Mouse (Mus musculus) frontal cortex, adult (tissue): ENCODE measurements around the gene Agpat2.
A peak's percentile ranks its signal among the peaks of the same experiment; 100 is the strongest.

ENCODE experiments used
- ATAC-seq: cut with Nextera tagmentation; 2 replicates; pipeline ENCODE4 v1.9.2; 2017; ENCODE audit warnings: mild to moderate bottlenecking, moderate library complexity, mixed read lengths; ENCODE audit not compliant: low TSS enrichment

Gene Agpat2

DNA sequence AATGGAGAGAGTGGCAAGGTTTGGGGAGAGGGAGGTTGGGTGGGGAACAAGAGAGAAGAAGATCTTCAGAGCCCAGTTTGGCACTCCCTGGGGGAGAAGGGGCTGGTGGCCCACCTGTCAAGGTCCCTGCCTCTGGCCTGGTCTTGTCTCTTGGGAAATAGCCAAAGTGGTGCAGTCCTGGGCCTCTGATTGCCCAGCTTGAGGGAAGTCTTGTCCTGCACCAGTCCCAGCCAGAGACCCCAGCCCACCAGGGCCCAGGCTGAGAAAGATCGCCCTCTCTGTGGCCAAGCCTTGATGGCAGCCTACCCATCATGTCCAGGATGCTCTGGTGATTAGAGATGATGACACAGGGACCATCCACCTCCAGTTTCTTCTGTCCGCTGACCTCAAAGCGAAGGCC lies 7.3 kb downstream of the Agpat2 start:
- no peak for ATAC-seq

DNA sequence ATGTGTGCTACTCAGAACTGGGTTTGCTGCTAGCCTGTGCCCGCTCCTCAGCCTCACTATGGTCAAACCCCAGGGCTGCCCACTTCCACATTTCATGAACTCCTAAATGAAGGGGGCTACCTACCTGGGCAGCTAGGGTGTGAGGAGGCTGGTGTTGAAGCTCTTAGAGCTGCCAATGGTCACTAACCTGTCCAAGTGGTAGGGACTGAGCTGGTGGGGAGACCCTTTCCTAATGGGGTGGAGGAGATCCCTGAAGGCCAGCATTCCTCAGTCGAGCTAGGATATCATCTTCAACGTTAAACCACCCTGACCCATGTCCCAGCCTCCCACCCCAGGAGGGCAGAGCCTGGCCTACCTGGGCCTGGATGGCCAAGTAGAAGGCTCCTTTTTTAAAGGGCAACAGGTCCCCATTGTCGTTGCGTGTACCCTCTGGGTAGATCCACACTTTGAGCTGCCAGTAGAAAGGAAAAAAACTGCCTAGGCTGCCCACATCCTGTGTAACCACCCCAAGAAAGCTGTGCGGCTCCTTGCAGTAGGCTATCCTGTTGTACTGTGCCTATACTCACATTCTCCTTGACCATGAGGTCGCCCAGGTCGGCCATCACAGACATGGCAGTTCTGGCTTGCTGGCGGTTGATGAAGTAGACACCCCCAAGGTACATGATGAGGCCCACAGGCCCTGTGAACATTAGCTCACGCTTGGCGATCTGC lies 8.3 kb downstream of the Agpat2 start:
- ATAC-seq: no peak

DNA sequence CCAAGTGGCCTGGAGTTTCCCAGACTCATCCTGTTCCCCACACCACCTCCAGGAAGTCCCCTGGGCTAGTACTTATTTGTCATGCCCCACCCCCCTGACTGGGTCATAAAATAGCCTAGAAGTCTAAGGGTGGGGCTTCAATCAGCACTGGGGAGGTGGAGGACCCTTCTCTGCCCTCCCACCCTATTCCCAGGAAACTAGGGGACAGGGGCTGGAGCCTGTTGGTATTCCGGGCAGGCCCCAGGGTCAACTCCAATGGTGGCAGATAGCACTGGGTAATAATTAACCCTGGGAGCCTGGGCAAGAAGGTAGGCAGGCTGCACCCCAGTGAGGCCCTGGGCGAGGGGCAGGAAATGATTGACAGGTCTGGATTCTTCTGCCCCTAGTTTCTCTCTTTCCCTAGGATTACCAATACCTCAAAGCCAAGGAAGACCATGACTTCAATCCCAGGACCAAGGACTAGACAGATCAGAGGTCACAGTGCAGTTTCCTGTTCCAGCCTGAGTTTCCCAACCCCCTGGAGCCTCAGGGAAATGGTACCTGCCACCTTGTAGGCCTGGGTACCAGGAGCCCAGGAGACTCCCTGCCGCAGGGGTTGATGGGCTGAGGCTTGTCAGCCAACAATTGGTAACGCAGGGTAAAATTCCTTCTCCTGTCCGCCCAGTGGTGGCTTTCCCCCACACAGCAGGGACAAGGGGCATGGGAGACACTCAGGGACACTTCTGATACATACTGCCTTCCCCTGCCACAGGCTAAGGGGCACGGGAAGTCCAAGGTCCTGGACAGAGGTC lies 9.1 kb downstream of the Agpat2 start:
- ATAC-seq: no peak

DNA sequence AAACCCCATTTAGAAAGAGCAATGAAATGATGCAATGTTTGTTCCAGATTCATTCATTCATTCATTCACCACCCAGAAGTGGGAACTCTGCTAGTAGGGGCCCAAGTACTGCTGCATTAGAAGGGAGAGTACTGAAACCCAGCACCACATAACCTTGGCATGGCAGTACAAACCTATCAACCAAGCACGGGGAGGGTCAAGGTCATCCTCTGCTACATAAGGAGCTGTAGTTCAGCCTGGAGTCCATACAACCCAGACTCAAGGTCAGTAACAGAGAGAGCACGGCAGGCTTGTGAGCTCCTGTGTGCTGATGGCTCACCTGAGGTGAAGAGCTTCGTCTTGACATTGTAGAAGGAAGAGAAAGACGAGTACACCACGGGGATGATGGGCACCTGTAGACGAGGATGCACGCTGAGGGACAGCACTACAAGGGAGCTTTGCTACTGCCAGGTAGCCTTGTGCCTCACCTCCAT lies 9.7 kb downstream of the Agpat2 start:
- ATAC-seq: no peak

DNA sequence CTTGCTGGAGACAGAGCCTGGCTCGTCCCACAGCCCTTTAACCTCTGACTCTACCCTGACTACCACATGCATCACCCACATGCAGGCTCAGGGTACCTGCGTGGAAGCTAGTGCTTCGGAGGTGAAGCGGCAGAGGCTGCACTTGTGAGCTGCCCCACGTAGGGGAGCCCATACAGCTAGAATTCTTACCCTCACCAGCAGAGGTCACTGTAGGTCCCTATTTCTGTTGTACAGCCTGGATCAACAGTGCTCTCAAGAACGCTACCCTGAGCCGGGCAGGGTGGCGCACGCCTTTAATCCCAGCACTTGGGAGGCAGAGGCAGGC lies 10.2 kb downstream of the Agpat2 start:
- ATAC-seq: no peak

DNA sequence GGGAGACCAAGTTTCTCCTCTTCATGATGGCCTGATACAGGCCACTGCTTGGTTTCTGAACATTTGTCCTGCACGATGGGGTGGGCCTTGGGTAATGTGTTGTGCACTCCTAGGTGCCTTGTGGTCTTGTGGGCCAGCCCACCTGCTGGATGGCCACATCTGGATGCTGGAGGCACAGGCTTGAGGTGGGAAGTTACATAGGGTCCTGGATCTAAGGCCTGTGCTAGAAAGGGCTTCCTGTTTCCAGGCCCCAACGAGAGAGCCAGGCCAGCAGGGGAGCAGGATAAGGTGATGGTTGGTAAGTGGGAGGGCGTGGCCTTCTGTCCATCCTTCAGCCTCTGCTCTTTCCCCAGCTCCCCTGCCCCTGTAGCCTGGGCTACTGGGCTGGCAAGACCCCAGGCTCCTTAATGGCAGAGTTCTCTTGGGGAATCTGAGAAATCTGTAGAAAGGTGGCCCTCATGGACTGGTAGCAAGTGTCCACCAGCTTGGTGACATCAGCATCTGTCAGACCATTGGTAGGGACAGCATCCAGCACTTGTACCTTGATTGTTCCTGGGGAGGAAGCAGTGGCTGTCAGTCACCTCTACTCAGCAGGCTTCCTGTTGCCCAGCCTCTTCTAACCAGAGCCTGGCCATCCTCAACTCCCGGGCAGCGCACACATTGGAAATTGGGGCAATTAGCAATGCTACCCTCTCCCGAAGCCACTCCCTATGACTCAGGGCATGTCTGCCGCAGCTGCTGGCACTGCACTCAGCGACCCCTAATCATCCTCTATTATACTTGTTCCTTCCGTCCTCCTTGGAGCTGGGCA lies 10.8 kb downstream of the Agpat2 start:
- ATAC-seq: no peak

DNA sequence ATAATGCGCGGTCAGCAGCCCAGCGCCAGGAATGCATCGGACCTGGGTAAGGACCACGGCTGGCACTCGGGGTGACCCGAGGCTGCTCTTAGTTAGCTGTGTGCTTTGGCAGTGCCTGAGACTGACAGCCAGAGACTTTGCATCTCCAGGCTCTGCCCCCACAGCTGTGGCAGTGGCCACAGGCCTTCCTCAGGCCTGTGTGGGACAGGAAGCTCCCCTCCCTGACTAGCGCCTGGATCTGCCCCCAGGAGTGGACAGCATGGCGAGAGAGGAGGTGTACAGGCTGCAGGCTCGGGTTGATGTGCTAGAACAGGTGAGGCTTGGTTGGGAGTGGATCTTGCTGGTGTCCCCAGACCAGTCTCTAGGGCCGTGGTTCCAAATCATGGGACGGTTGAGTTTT lies 12.8 kb downstream of the Agpat2 start:
- ATAC-seq: no peak

DNA sequence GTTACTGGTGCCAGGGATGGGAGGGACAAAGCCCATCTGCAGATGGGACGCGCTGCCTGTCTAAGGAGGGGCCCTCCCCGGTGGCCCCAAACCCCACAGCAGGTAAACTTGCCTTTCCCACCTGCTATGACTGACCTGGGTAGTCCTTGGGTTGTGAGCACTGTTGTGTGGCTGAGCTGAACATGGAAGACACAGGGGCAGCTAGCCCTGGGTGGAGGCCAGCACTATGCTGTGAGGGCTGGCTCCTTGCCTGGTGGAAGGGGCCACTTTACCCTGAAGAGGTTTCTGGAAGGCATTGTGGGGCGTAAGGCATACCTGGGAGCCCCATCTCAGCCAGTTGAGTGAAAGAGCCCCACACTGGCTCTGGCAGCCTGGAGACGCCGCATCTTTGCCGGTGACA lies 13.3 kb downstream of the Agpat2 start:
- ATAC-seq: no peak

DNA sequence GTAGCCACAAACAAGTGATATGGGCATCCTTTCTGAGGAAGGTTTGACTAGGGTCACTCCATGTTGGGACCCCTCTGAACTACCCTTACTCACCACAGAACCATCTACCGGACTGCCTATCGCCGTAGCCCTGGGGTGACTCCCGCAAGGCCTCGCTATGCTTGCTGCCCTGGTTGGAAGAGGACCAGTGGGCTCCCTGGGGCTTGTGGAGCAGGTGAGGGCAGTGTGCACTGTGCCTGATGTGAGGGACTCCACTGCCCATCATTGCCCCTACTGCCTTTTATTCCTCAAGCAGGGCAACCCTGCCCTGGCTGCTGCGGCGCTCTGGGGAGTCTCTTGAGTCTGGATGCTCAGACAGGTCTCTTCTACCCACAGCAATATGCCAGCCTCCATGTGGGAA lies 13.9 kb downstream of the Agpat2 start:
- no peak for ATAC-seq

DNA sequence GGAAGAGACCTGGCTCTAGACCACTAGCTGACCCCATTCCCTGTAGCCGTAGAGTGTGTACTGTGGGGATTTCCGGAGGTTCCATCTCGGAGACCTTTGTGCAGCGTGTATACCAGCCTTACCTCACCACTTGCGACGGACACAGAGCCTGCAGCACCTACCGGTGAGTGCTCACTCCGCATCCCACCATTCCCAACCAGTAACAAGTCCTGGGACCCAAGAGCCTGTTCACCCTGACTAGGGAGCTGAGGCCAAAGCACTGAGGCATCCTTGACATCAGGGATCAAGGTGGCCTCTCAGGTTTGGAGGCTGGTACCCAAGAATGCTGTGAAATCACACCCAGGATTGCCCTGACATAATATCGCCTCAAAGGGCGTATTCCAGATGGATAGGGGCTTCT lies 14.9 kb downstream of the Agpat2 start:
- ATAC-seq: no peak

DNA sequence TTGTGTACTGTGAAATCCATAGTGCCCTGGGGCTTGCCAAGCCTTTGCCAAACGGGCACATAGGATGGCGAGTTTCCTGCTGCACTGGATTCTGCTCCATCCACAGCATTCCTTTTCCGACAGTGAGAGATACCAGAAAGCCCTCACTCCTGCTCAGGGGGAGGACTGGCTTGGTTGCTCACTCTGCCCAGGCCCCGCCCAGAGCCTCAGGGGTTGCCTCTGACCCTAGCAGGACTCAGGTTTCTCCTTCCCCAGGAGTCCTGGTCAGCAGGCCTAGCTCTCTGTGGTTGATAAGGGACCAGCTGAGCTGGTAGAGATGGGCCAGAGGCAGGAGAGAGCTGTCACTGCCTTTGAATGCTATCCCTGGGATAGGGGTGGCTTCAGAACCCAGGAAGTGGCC lies 15.6 kb downstream of the Agpat2 start:
- ATAC-seq: no peak

DNA sequence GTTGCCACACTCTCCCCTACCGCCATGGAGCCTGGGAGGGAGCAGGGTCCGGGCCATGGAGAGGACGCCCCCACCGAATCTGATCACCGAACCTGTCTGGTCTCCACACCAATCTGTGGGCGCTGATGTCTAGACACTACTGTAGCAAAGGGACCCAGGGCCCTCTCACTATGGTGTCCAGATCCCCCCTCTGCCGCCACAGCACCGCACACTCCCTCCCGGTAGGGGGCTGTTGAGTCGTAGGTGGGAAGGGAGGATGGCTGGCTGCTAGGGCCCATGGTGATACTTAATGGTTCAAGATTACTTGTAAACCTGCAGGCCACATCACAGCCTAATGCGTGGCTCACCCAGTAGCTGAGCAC lies 17.2 kb downstream of the Agpat2 start:
- peak; percentile 35 for ATAC-seq

DNA sequence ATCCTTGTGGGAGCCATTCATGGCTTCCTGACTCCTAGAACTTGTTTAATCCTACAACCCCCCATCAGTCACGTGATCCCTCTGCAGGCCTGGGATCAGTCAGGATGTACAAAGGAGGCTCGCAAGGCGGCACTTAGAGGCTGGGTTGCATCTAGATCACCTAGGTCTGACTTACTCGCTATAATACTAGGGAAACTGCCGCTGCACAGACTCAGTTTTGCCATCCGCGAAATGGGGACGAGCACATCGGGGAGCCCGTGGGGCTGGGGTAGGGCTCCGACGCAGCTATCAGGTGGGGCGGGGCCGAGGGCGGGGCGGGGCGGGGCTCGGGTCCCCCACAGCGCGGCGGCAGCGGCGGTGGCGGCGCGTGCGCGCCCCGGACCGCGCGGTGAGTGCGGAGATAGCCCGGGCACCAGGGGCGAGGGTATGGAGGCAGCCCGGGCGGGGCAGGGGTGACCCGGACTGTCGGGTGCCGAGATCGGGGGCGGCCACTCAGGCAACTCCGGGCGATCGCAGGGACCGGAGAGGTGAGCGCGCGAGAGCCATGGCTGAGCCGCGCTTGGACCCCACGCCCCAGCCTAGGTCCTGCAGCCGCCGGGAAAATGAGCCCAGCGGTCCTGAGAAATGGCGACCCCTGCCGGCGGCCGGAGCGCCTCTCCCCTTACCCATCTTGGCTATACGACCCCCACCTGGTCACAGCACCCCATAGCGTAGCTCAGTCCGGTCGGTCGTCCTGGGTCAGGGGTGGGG lies 17.7 kb downstream of the Agpat2 start, which contains the start of gene Gm20532:
Gm20532 (plus strand) TSS at position 346 of the 750 bp plus-strand sequence.
- peak; percentile 64 for ATAC-seq

DNA sequence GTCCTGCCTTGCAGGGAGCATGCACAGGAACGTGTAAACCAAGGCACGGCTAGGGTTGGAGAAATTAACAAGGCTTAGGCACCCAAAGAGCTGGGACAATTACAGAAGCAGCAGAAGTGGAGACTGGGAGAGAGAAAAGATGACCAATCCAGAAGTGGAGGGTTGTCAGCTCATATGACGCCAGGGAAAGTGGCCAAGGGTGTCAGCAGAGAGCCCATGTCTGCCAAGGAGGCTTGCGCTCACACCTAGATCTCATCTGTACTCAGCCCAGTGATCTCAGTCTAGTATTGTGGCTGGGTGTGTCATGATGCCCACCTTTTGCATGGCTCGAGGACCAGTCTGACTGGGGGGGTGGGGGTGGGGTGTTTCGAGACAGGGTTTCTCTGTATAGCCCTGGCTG lies 18.5 kb downstream of the Agpat2 start:
- ATAC-seq: no peak

DNA sequence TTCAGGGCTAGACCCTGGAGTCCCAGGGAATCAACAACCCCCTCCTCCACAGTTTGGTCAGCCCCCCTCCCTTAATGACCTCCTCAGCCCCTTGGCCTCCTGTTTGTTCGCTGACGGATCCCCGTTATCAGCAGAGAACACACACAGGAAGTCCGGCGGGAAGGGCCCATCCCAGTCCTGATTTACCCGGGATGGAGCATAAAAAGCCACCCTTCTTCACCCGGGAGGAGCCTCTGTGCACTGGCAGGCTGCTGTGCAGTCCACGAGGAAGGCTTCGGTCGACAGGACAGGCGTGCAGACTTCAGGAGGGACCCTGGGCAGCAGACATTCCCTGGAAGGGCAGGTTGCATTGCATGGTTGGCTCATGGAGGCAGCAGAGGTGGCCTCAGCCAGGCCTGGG lies 20.6 kb downstream of the Agpat2 start:
- ATAC-seq: no peak

DNA sequence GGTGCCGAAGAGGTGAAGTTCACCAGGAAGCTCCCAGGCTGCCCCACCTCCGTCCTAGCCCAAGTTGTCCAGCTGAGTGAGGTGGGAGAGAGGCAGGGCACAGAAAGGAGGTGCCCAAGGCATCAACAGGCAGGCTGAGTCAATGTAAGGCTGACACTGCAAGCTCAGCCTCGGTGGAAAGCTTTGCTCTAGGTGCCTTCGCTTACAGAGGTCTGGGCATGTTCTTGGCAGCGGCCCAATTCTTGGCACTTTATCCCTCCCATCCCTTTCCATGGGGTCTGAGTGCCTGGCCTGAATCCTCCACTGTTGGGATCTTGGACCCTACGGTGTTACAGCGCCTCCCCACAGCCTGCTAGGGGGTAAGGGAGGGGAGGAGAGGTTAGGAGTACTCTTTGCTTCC lies 21.5 kb downstream of the Agpat2 start:
- ATAC-seq: no peak

DNA sequence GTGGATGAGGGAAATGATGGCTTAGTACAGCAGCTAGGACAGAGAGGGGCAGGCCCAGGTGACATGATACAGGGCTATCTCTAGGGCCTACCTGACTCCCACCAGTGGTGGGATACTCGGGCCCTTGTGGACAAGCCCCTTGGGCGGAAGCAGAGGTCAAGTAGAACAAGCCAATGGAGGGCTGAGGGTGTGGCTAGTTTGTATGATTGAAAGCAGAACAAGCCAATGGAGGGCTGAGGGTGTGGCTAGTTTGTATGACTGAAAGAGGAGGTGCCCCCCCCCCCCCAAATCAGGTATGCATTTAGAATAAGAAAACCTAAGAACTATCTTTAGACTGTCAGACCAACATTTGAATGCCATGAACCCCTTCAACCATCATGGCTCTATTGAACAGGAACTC lies 22.0 kb downstream of the Agpat2 start:
- no peak for ATAC-seq

DNA sequence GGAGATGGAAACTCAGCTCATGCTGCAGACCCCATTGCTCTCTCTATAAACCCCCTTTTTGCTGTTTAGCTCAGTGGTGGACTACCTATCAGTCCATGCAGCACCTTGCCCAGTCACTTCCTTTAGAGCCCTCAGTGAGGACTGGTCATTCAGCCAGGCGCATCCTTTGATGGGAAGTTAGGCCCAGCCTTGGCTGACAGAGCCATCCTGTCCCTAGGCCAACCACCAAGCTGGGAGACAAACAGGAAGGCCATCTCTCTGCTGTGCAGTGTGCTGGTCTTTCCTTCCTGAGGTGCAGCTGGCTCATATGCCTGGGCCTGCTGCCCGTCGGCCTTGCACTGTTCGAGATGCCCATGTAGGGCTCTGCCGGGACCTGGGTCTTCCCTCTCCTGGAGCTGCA lies 23.5 kb downstream of the Agpat2 start:
- no peak for ATAC-seq

DNA sequence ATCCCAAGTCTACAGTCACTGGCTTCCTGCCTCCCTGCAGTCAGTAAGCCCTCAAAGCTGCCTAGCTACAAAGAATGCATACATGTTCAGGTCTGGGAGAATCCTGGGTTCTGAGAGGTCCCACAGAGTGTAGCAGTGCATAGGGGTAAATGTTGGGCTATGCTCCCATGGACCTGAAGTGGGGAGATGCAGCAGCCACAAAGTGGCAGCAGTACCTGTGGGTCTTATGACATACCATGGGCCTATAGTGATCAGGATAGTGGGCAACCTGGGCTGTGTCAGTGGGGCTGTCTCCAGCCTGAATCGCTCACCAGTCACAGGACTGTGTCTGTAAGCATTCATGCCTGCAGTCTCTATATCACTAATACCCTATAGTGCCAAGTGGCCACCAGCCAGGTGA lies 24.5 kb downstream of the Agpat2 start, which contains the start of gene Egfl7:
Egfl7 (plus strand) TSS at position 301 of the 400 bp plus-strand sequence.
- no peak for ATAC-seq

DNA sequence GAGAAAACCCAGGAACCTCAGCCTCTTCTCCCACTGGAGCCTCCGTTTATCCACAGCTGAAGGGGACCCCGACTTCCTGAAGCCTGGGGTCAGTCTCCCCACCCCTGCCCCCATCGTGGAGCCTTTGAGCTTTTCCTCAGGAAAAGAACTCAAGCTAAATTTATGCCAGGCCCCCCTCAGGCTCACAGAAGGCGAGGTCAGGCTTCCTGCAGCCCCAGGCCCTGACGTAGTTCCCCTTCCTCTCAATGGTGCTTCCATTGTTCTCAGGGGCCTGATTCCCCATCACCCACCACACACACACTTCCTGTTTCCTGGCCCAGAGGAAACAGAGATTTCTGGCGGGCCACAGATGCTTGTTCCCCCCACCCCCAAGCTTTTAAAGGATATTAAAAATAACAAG lies 25.8 kb downstream of the Agpat2 start:
- no peak for ATAC-seq

DNA sequence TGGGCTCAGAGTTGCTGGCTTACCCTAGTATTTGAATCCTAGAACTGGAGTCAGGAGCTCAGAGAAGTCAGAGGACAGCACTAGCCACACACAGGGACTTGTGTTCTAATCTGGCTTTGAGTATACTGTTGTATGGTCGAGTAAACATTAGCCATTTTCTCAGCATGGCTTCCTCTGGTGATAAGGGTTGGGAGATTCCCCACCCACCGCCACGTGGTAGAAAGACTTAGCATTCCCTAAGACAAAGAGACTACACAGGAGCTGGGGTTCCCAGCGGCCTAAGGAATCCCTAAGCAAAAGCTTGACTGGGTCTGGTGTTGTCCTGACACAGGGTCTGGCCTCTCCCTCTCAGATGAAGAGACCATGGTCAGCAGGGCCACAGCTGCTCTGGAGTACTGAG lies 27.8 kb downstream of the Agpat2 start:
- no peak for ATAC-seq

DNA sequence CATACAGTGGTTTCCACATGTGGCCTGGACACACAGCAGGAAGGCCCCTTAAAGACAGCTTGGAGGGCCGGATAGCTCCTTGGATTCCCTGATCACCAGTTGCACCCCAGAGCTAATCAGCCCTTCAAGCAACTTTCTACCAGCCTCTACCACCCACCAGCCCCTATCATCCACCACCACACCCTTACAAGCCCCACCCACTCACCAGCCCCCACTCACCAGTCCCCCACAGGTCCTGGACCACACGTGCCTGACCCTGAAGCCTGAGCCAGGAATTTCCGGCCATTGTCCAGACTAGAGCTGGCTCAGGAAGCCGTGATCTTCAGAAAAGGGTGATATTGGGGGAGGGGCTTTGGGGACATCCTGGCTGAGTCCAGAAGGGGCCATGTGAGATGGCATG lies 28.4 kb downstream of the Agpat2 start:
- ATAC-seq: no peak
